ENCODE assay signal across 9 mouse cellular contexts in genomic region chr5:28465099-28465406, GRCm38 (mm10). TPM values are rescaled to one million over a fixed set of nuclear protein-coding genes. Genes with fewer than 3 reads are reported as not detected.
DNase-seq lines count a peak whose midpoint lies in the region; ATAC-seq and TF ChIP-seq lines count a peak whose summit lies in the region.
"Had no signal": no experiment of that assay in that cellular context is flagged by ENCODE, and none has a peak within 500 bp of the region (broad histone marks: within the 10 kb centered on the region; RNA-seq: fewer than 3 reads in every experiment).

No protein-coding gene starts in this region.

- no peak overlapping the region for H3K27ac ChIP-seq in testis, adult 2 months (ENCODE audit: control insufficient read depth, insufficient read depth, low read depth, low read length)
- no peak overlapping the region for H3K27ac ChIP-seq in forebrain, embryonic 11.5 days (ENCODE audit: low read depth, low read length)
- peak overlapping the region; percentile 67; the same call in 1 of the 2 replicates for H3K27ac ChIP-seq in kidney, embryonic 15.5 days
- H3K27ac ChIP-seq in liver, embryonic 15.5 days (replicated peaks) = no peak overlapping the region

- no peak for ATAC-seq in forebrain, embryonic 11.5 days (replicated peaks; ENCODE audit: low FRiP score)
- ATAC-seq in kidney, embryonic 15.5 days (replicated peaks; ENCODE audit: low FRiP score) = no peak
- no peak for ATAC-seq in liver, embryonic 15.5 days (ENCODE audit: insufficient read depth)

- H3K4me2 ChIP-seq in forebrain, embryonic 11.5 days (ENCODE audit: low read depth, low read length, severe bottlenecking) = peak overlapping the region; percentile 77
- peak overlapping the region; percentile 92 for H3K4me2 ChIP-seq in kidney, embryonic 15.5 days
- H3K4me2 ChIP-seq in liver, embryonic 15.5 days = peak overlapping the region; percentile 62

- under 1% methylated on average over 29 of the region's 29 CpGs for WGBS in forebrain, embryonic 11.5 days
- WGBS in kidney, embryonic 15.5 days = under 1% methylated on average over 29 of the region's 29 CpGs
- under 1% methylated on average over 29 of the region's 29 CpGs for WGBS in liver, embryonic 15.5 days (ENCODE audit: insufficient replicate concordance)

- H3K9me3 ChIP-seq in forebrain, embryonic 11.5 days (ENCODE audit: control insufficient read depth, low read length) = no peaks in the 10 kb centered on the region
- no peaks in the 10 kb centered on the region for H3K9me3 ChIP-seq in kidney, embryonic 15.5 days (replicated peaks)
- no peaks in the 10 kb centered on the region for H3K9me3 ChIP-seq in liver, embryonic 15.5 days (replicated peaks)

- no peak for TF ChIP-seq POLR2A in testis, adult 2 months (IDR thresholded peaks at IDR 0.05; ENCODE audit: control insufficient read depth, low read depth, low read length)

- no peaks in the 10 kb centered on the region for H3K27me3 ChIP-seq in testis, adult 2 months (ENCODE audit: control insufficient read depth, insufficient read depth, low read length)
- peaks cover 93% of the 10 kb centered on the region for H3K27me3 ChIP-seq in forebrain, embryonic 11.5 days (ENCODE audit: control insufficient read depth, insufficient read depth, low read length)
- peaks cover 100% of the 10 kb centered on the region for H3K27me3 ChIP-seq in kidney, embryonic 15.5 days
- H3K27me3 ChIP-seq in liver, embryonic 15.5 days = peaks cover 98% of the 10 kb centered on the region

- H3K36me3 ChIP-seq in testis, adult 2 months (ENCODE audit: control insufficient read depth, insufficient read depth, low read length) = no peaks in the 10 kb centered on the region
- no peaks in the 10 kb centered on the region for H3K36me3 ChIP-seq in forebrain, embryonic 11.5 days (ENCODE audit: control insufficient read depth, insufficient read depth, low read length)
- no peaks in the 10 kb centered on the region for H3K36me3 ChIP-seq in kidney, embryonic 15.5 days
- H3K36me3 ChIP-seq in liver, embryonic 15.5 days (replicated peaks) = no peaks in the 10 kb centered on the region

- peak overlapping the region; percentile 32 for H3K9ac ChIP-seq in forebrain, embryonic 11.5 days (ENCODE audit: low read length)
- H3K9ac ChIP-seq in kidney, embryonic 15.5 days = no peak overlapping the region
- no peak overlapping the region for H3K9ac ChIP-seq in liver, embryonic 15.5 days

- H3K4me3 ChIP-seq in testis, adult 2 months (ENCODE audit: control insufficient read depth, low read depth, low read length) = peak overlapping the region; percentile 10
- H3K4me3 ChIP-seq in forebrain, embryonic 11.5 days (ENCODE audit: low read depth, low read length) = peak overlapping the region; percentile 42
- peak overlapping the region; percentile 54 for H3K4me3 ChIP-seq in kidney, embryonic 15.5 days (replicated peaks)
- no peak overlapping the region for H3K4me3 ChIP-seq in liver, embryonic 15.5 days (replicated peaks)
- H3K4me3 ChIP-seq: myocyte had no signal

- no peak for DNase-seq in testis, postnatal 14 days (ENCODE audit: low spot score)
- peak; percentile 62 for DNase-seq in forebrain, embryonic 11.5 days (ENCODE audit: low spot score)
- DNase-seq in right cerebral cortex, adult 18-20 months = peak; percentile 70
- DNase-seq in spleen, adult 18-20 months = no peak
- DNase-seq in natural killer cell, adult 2 months (ENCODE audit: low spot score in 2 of 2) = no peak

- H3K4me1 ChIP-seq in testis, adult 2 months (ENCODE audit: control insufficient read depth, insufficient read depth, low read length) = peaks cover 44% of the 10 kb centered on the region
- H3K4me1 ChIP-seq in forebrain, embryonic 11.5 days (replicated peaks; ENCODE audit: control insufficient read depth, insufficient read depth, low read length) = peaks cover 20% of the 10 kb centered on the region; the same call in 1 of the 2 replicates
- peaks cover 61% of the 10 kb centered on the region for H3K4me1 ChIP-seq in kidney, embryonic 15.5 days
- no peaks in the 10 kb centered on the region for H3K4me1 ChIP-seq in liver, embryonic 15.5 days (replicated peaks)

- TF ChIP-seq CTCF in testis, adult 2 months (IDR thresholded peaks at IDR 0.05; ENCODE audit: control insufficient read depth, insufficient read depth, insufficient replicate concordance, low read depth, low read length) = no peak

RNA-seq across cellular contexts. Expression of gene Shh, which starts 2.0 kb away (rescaled TPM):
- 0.04 and 0.59 TPM in 2 replicates for polyA plus RNA-seq in testis, adult 2 months (2012; rRNA removed)
- 1.9 and 2.3 TPM in 2 replicates for polyA plus RNA-seq in forebrain, embryonic 11.5 days (2014; fragmentation: Nextera tagmentation; extraction: Ambion mirVana)
- polyA plus RNA-seq in kidney, embryonic 15.5 days (2015; fragmentation: Nextera tagmentation; extraction: Ambion mirVana) = 0.80 and 1.0 TPM in 2 replicates
- not detected in 2 replicates for polyA plus RNA-seq in liver, embryonic 15.5 days (2015; fragmentation: Nextera tagmentation; extraction: Ambion mirVana)
- polyA plus RNA-seq: myocyte had no signal

Comparison
In these comparisons a context has a peak if more than half of its experiments do, and no peak if none do; other contexts are left out.
1. DNase-seq: peak in forebrain, embryonic 11.5 days (single experiment) and right cerebral cortex, adult 18-20 months (single experiment); none in testis, postnatal 14 days (single experiment), spleen, adult 18-20 months (0 of 2) and natural killer cell, adult 2 months (0 of 2).
2. Peak in every context shown above with its lines, with median percentiles within 50 percentile points of each other: H3K4me2 ChIP-seq.